Mouse (Mus musculus): ENCODE measurements around the gene Tmcc1.
"Not testable (repeated sequence)": the region's sequence is repeated elsewhere in the genome, so short reads cannot be mapped to it uniquely, and the experiment has no call there.

Gene Tmcc1

GRCm38 (mm10) chr6:116072746-116073261 is 120.5 kb downstream of the Tmcc1 start:
- DNase-seq = no peak

GRCm38 (mm10) chr6:116072221-116072745 is 121.0 kb downstream of the Tmcc1 start:
- DNase-seq = no peak

- no peak for DNase-seq
These were observed 121.5 kb downstream of the Tmcc1 start for GRCm38 (mm10) chr6:116071781-116072180.

- DNase-seq = no peak
These were observed 122.7 kb downstream of the Tmcc1 start for GRCm38 (mm10) chr6:116070558-116070957.

GRCm38 (mm10) chr6:116063516-116063915 is 129.8 kb downstream of the Tmcc1 start:
- no peak for DNase-seq

- DNase-seq = not testable (repeated sequence)
These were observed 133.7 kb downstream of the Tmcc1 start for GRCm38 (mm10) chr6:116059542-116059941.

- DNase-seq = no peak
These were observed 134.6 kb downstream of the Tmcc1 start for GRCm38 (mm10) chr6:116058541-116059300.

GRCm38 (mm10) chr6:116056676-116057264 is 136.5 kb downstream of the Tmcc1 start:
- DNase-seq = peak; percentile 64

- DNase-seq = peak; percentile 41
These were observed 137.5 kb downstream of the Tmcc1 start for GRCm38 (mm10) chr6:116055766-116056165.

GRCm38 (mm10) chr6:116055001-116055471 is 138.2 kb downstream of the Tmcc1 start:
- peak; percentile 79 for DNase-seq

GRCm38 (mm10) chr6:116047896-116048295 is 145.4 kb downstream of the Tmcc1 start:
- DNase-seq = no peak

- DNase-seq = no peak
These were observed 145.9 kb downstream of the Tmcc1 start for GRCm38 (mm10) chr6:116047366-116047765.

- DNase-seq = no peak
These were observed 149.2 kb downstream of the Tmcc1 start for GRCm38 (mm10) chr6:116044039-116044438.

- DNase-seq = no peak
These were observed 155.1 kb downstream of the Tmcc1 start for GRCm38 (mm10) chr6:116038222-116038621.

- no peak for DNase-seq
These were observed 155.9 kb downstream of the Tmcc1 start for GRCm38 (mm10) chr6:116037281-116037831.

- no peak for DNase-seq
These were observed 156.7 kb downstream of the Tmcc1 start for GRCm38 (mm10) chr6:116036555-116036954.

GRCm38 (mm10) chr6:116031052-116031451 is 162.2 kb downstream of the Tmcc1 start:
- no peak for DNase-seq

GRCm38 (mm10) chr6:116024666-116025065 is 168.6 kb downstream of the Tmcc1 start:
- DNase-seq = no peak

GRCm38 (mm10) chr6:116021961-116022485 is 171.3 kb downstream of the Tmcc1 start:
- DNase-seq = no peak

- no peak for DNase-seq
These were observed 177.4 kb downstream of the Tmcc1 start for GRCm38 (mm10) chr6:116015902-116016301.

GRCm38 (mm10) chr6:116014111-116014510 is 179.2 kb downstream of the Tmcc1 start:
- no peak for DNase-seq

- DNase-seq = no peak
These were observed 179.6 kb downstream of the Tmcc1 start for GRCm38 (mm10) chr6:116013687-116014086.

- DNase-seq = peak; percentile 91
These were observed 182.7 kb downstream of the Tmcc1 start for GRCm38 (mm10) chr6:116010541-116010940.

Measured in cerebellum, adult 8-10 months (tissue).